Mouse (Mus musculus): Measurements from ENCODE around the gene A030005K14Rik. TPM values are rescaled to one million over a fixed set of nuclear protein-coding genes. Genes with fewer than 3 reads are reported as not detected.
A peak's percentile ranks its signal among the peaks of the same experiment; 100 is the strongest.

The A030005K14Rik gene
- not detected in 2 replicates for polyA plus RNA-seq (2014; fragmentation: Nextera tagmentation; extraction: Ambion mirVana)

- Histone ChIP-seq H3K4me3 (ENCODE audit: low read depth, low read length) (no peak within 1 kb of the TSS), H3K9me3 (ENCODE audit: control insufficient read depth, low read length) (no peaks in the 10 kb centered on the region), H3K4me2 (ENCODE audit: low read depth, low read length) (no peak within 1 kb of the TSS), H3K4me1 (ENCODE audit: control insufficient read depth, insufficient read depth, low read length) (no peaks in the 10 kb centered on the region), H3K27ac (ENCODE audit: low read depth, low read length) (no peak within 1 kb of the TSS), H3K9ac (replicated peaks; ENCODE audit: low read depth, low read length) (no peak within 1 kb of the TSS), H3K27me3 (ENCODE audit: control insufficient read depth, insufficient read depth, low read length) (no peaks in the 10 kb centered on the region), H3K36me3 (ENCODE audit: control insufficient read depth, insufficient read depth, low read length) (no peaks in the 10 kb centered on the region)
- 93% methylated on average over 9 of the region's 9 CpGs for WGBS
- no peak for ATAC-seq (ENCODE audit: low read depth)
These were observed at the start of gene A030005K14Rik for GRCm38 (mm10) chr1:83059278-83059677. TSS of gene A030005K14Rik (minus strand) at chr1:83059378.

GRCm38 (mm10) chr1:83107410-83107978 is 48.3 kb upstream of the A030005K14Rik start:
- no peaks in the 10 kb centered on the region for H3K4me1 ChIP-seq (ENCODE audit: control insufficient read depth, insufficient read depth, low read length)
- no peak overlapping the region for H3K27ac ChIP-seq (ENCODE audit: low read depth, low read length)
- H3K36me3 ChIP-seq (ENCODE audit: control insufficient read depth, insufficient read depth, low read length): no peaks in the 10 kb centered on the region
- ATAC-seq (ENCODE audit: low read depth): no peak
- no peak overlapping the region for H3K9ac ChIP-seq (replicated peaks; ENCODE audit: low read depth, low read length)
- H3K27me3 ChIP-seq (ENCODE audit: control insufficient read depth, insufficient read depth, low read length): no peaks in the 10 kb centered on the region
- 88% methylated on average over 5 of the region's 5 CpGs for WGBS
- H3K4me3 ChIP-seq (ENCODE audit: low read depth, low read length): no peak overlapping the region
- no peaks in the 10 kb centered on the region; the same call in 1 of the 2 replicates for H3K9me3 ChIP-seq (ENCODE audit: control insufficient read depth, low read length)
- H3K4me2 ChIP-seq (ENCODE audit: low read depth, low read length): no peak overlapping the region

- Histone ChIP-seq H3K27me3 (ENCODE audit: control insufficient read depth, insufficient read depth, low read length) (no peaks in the 10 kb centered on the region), H3K9ac (replicated peaks; ENCODE audit: low read depth, low read length) (no peak overlapping the region), H3K4me2 (ENCODE audit: low read depth, low read length) (no peak overlapping the region), H3K4me1 (ENCODE audit: control insufficient read depth, insufficient read depth, low read length) (no peaks in the 10 kb centered on the region), H3K9me3 (ENCODE audit: control insufficient read depth, low read length) (no peaks in the 10 kb centered on the region; the same call in 1 of the 2 replicates), H3K36me3 (ENCODE audit: control insufficient read depth, insufficient read depth, low read length) (no peaks in the 10 kb centered on the region), H3K4me3 (ENCODE audit: low read depth, low read length) (no peak overlapping the region), H3K27ac (ENCODE audit: low read depth, low read length) (no peak overlapping the region)
- no peak for ATAC-seq (ENCODE audit: low read depth)
- 68% methylated on average over 1 of the region's 1 CpGs for WGBS
These were observed 46.3 kb upstream of the A030005K14Rik start for GRCm38 (mm10) chr1:83105464-83105863.

- H3K36me3 ChIP-seq (ENCODE audit: control insufficient read depth, insufficient read depth, low read length): no peaks in the 10 kb centered on the region
- WGBS: 35% methylated on average over 3 of the region's 3 CpGs
- no peaks in the 10 kb centered on the region for H3K27me3 ChIP-seq (ENCODE audit: control insufficient read depth, insufficient read depth, low read length)
- no peaks in the 10 kb centered on the region; the same call in 1 of the 2 replicates for H3K9me3 ChIP-seq (ENCODE audit: control insufficient read depth, low read length)
- H3K9ac ChIP-seq (replicated peaks; ENCODE audit: low read depth, low read length): no peak overlapping the region
- no peak overlapping the region for H3K4me2 ChIP-seq (ENCODE audit: low read depth, low read length)
- H3K4me3 ChIP-seq (ENCODE audit: low read depth, low read length): no peak overlapping the region
- H3K27ac ChIP-seq (ENCODE audit: low read depth, low read length): no peak overlapping the region
- ATAC-seq (ENCODE audit: low read depth): 0 out of 2 replicates have a peak, but pooled peaks have one; percentile 34
- no peaks in the 10 kb centered on the region for H3K4me1 ChIP-seq (ENCODE audit: control insufficient read depth, insufficient read depth, low read length)
These were observed 42.7 kb upstream of the A030005K14Rik start for GRCm38 (mm10) chr1:83101891-83102290.

- H3K9me3 ChIP-seq (ENCODE audit: control insufficient read depth, low read length): no peaks in the 10 kb centered on the region; the same call in 1 of the 2 replicates
- H3K4me1 ChIP-seq (ENCODE audit: control insufficient read depth, insufficient read depth, low read length): no peaks in the 10 kb centered on the region
- H3K36me3 ChIP-seq (ENCODE audit: control insufficient read depth, insufficient read depth, low read length): no peaks in the 10 kb centered on the region
- H3K4me2 ChIP-seq (ENCODE audit: low read depth, low read length): no peak overlapping the region
- 86% methylated on average over 7 of the region's 7 CpGs for WGBS
- no peak for ATAC-seq (ENCODE audit: low read depth)
- H3K4me3 ChIP-seq (ENCODE audit: low read depth, low read length): no peak overlapping the region
- H3K9ac ChIP-seq (replicated peaks; ENCODE audit: low read depth, low read length): no peak overlapping the region
- no peaks in the 10 kb centered on the region for H3K27me3 ChIP-seq (ENCODE audit: control insufficient read depth, insufficient read depth, low read length)
- H3K27ac ChIP-seq (ENCODE audit: low read depth, low read length): no peak overlapping the region
These were observed 40.5 kb upstream of the A030005K14Rik start for GRCm38 (mm10) chr1:83099580-83100137.

GRCm38 (mm10) chr1:83099160-83099559 is 40.0 kb upstream of the A030005K14Rik start:
- H3K36me3 ChIP-seq (ENCODE audit: control insufficient read depth, insufficient read depth, low read length): no peaks in the 10 kb centered on the region
- H3K4me3 ChIP-seq (ENCODE audit: low read depth, low read length): no peak overlapping the region
- no peak overlapping the region for H3K4me2 ChIP-seq (ENCODE audit: low read depth, low read length)
- no peaks in the 10 kb centered on the region for H3K27me3 ChIP-seq (ENCODE audit: control insufficient read depth, insufficient read depth, low read length)
- H3K9ac ChIP-seq (replicated peaks; ENCODE audit: low read depth, low read length): no peak overlapping the region
- H3K9me3 ChIP-seq (ENCODE audit: control insufficient read depth, low read length): no peaks in the 10 kb centered on the region; the same call in 1 of the 2 replicates
- no peak overlapping the region for H3K27ac ChIP-seq (ENCODE audit: low read depth, low read length)
- no peak for ATAC-seq (ENCODE audit: low read depth)
- no peaks in the 10 kb centered on the region for H3K4me1 ChIP-seq (ENCODE audit: control insufficient read depth, insufficient read depth, low read length)
- 84% methylated on average over 2 of the region's 2 CpGs for WGBS

GRCm38 (mm10) chr1:83096935-83097334 is 37.8 kb upstream of the A030005K14Rik start:
- ATAC-seq (ENCODE audit: low read depth): no peak
- Histone ChIP-seq H3K4me1 (ENCODE audit: control insufficient read depth, insufficient read depth, low read length) (no peaks in the 10 kb centered on the region), H3K27ac (ENCODE audit: low read depth, low read length) (no peak overlapping the region), H3K9ac (replicated peaks; ENCODE audit: low read depth, low read length) (no peak overlapping the region), H3K4me2 (ENCODE audit: low read depth, low read length) (no peak overlapping the region), H3K36me3 (ENCODE audit: control insufficient read depth, insufficient read depth, low read length) (no peaks in the 10 kb centered on the region), H3K4me3 (ENCODE audit: low read depth, low read length) (no peak overlapping the region), H3K27me3 (ENCODE audit: control insufficient read depth, insufficient read depth, low read length) (no peaks in the 10 kb centered on the region), H3K9me3 (ENCODE audit: control insufficient read depth, low read length) (no peaks in the 10 kb centered on the region)
- WGBS: 83% methylated on average over 4 of the region's 4 CpGs

GRCm38 (mm10) chr1:83091268-83091667 is 32.1 kb upstream of the A030005K14Rik start:
- Histone ChIP-seq H3K4me3 (ENCODE audit: low read depth, low read length) (no peak overlapping the region), H3K4me2 (ENCODE audit: low read depth, low read length) (no peak overlapping the region), H3K9ac (replicated peaks; ENCODE audit: low read depth, low read length) (no peak overlapping the region), H3K27me3 (ENCODE audit: control insufficient read depth, insufficient read depth, low read length) (no peaks in the 10 kb centered on the region), H3K36me3 (ENCODE audit: control insufficient read depth, insufficient read depth, low read length) (no peaks in the 10 kb centered on the region), H3K9me3 (ENCODE audit: control insufficient read depth, low read length) (no peaks in the 10 kb centered on the region), H3K27ac (ENCODE audit: low read depth, low read length) (no peak overlapping the region), H3K4me1 (ENCODE audit: control insufficient read depth, insufficient read depth, low read length) (no peaks in the 10 kb centered on the region)
- 84% methylated on average over 3 of the region's 3 CpGs for WGBS
- no peak for ATAC-seq (ENCODE audit: low read depth)

- no peaks in the 10 kb centered on the region for H3K4me1 ChIP-seq (ENCODE audit: control insufficient read depth, insufficient read depth, low read length)
- H3K4me2 ChIP-seq (ENCODE audit: low read depth, low read length): no peak overlapping the region
- no peaks in the 10 kb centered on the region for H3K36me3 ChIP-seq (ENCODE audit: control insufficient read depth, insufficient read depth, low read length)
- no peak overlapping the region for H3K27ac ChIP-seq (ENCODE audit: low read depth, low read length)
- WGBS: 91% methylated on average over 2 of the region's 2 CpGs
- ATAC-seq (ENCODE audit: low read depth): no peak
- no peak overlapping the region for H3K9ac ChIP-seq (replicated peaks; ENCODE audit: low read depth, low read length)
- no peak overlapping the region for H3K4me3 ChIP-seq (ENCODE audit: low read depth, low read length)
- H3K27me3 ChIP-seq (ENCODE audit: control insufficient read depth, insufficient read depth, low read length): no peaks in the 10 kb centered on the region
- H3K9me3 ChIP-seq (ENCODE audit: control insufficient read depth, low read length): no peaks in the 10 kb centered on the region
These were observed 25.6 kb upstream of the A030005K14Rik start for GRCm38 (mm10) chr1:83084790-83085189.
